Mouse (Mus musculus): ENCODE data around the gene Pidd1. TPM values are rescaled to one million over a fixed set of nuclear protein-coding genes. Genes with fewer than 3 reads are reported as not detected.

Gene Pidd1
- polyA plus RNA-seq, 1 experiment: 5.6 TPM

DNA sequence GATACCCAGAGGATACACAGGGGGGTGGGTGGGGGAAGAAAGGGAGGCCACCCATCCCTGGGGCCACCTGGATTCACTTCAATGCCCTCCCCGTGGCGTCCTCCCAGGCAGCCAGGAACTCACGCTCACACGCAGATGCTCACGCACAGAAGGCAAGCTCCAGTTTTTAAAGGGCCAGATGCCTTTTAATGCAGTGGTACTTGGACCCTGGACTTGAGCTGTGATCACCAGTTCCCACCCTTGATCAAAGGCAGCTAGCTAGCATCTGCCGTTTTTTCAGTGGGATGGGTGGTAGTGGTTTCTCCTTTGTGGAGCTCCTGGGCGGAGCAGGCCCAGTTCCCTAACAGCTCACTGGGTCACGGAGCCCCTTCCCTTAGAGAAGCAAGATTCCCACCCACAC is 9.4 kb downstream of the Pidd1 start:
- Histone ChIP-seq H3K27ac (ENCODE audit: control insufficient read depth, insufficient read depth, low read depth, low read length) (no peak overlapping the region), H3K36me3 (ENCODE audit: control insufficient read depth, insufficient read depth, low read length) (no peaks in the 10 kb centered on the region), H3K4me1 (ENCODE audit: control insufficient read depth, insufficient read depth, low read length) (peaks cover 3% of the 10 kb centered on the region; the same call in 1 of the 2 replicates), H3K4me3 (ENCODE audit: control insufficient read depth, low read depth, low read length) (0 out of 2 replicates have a peak overlapping the region, but pooled peaks have one; percentile 47), H3K27me3 (ENCODE audit: control insufficient read depth, insufficient read depth, low read length) (no peaks in the 10 kb centered on the region)
- TF ChIP-seq CTCF (IDR thresholded peaks at IDR 0.05; ENCODE audit: control insufficient read depth, insufficient read depth, insufficient replicate concordance, low read depth, low read length) (no peak), POLR2A (IDR thresholded peaks at IDR 0.05; ENCODE audit: control insufficient read depth, low read depth, low read length) (no peak)

DNA sequence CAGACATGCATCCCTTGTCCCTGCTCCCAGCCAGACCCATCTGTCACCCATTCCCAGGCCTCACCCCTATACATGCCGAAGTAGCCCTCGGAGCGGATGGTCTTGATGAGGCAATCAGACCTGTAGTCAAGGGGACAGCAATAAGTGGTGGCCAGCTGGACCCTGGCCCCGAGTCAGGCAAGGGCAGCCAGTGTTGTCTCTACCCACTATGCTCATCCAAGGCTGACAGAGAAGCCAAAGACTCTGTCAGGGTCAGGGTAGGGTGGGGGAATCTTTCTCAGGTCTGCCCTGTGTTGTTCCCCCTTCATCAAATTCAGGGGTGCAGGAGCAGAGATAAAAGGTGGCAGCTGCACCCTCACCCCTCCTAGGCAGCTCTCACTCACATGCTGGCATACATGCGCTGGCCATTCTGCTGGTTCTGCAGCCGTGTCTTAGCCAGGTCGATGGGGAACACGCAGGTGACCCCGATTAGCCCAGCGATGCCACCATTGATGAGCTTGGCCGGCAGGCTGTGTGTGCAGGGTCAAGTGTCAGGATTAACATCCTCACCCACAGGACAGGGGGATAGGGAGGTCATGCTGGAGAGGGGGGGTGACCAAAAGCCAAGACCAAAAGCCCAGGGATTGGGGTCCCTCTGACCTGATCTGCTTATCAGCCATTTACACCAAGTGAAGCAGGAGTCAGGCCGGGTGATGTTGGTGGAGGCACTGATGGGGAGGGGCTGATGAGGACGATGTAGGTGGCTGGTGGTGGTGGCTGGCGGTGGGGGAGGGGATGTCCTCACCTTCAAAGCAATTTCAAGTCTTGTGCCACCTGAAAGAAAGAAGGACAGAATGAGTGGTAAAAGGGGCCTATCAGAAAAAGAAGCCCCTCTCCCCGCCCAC is 10.1 kb downstream of the Pidd1 start:
- Histone ChIP-seq H3K4me1 (ENCODE audit: control insufficient read depth, insufficient read depth, low read length) (peaks cover 8% of the 10 kb centered on the region), H3K36me3 (ENCODE audit: control insufficient read depth, insufficient read depth, low read length) (no peaks in the 10 kb centered on the region), H3K27me3 (ENCODE audit: control insufficient read depth, insufficient read depth, low read length) (no peaks in the 10 kb centered on the region), H3K27ac (ENCODE audit: control insufficient read depth, insufficient read depth, low read depth, low read length) (no peak overlapping the region), H3K4me3 (ENCODE audit: control insufficient read depth, low read depth, low read length) (no peak overlapping the region)
- TF ChIP-seq CTCF (IDR thresholded peaks at IDR 0.05; ENCODE audit: control insufficient read depth, insufficient read depth, insufficient replicate concordance, low read depth, low read length) (no peak), POLR2A (IDR thresholded peaks at IDR 0.05; ENCODE audit: control insufficient read depth, low read depth, low read length) (0 out of 2 replicates have a peak, but pooled peaks have one; percentile 15)

DNA sequence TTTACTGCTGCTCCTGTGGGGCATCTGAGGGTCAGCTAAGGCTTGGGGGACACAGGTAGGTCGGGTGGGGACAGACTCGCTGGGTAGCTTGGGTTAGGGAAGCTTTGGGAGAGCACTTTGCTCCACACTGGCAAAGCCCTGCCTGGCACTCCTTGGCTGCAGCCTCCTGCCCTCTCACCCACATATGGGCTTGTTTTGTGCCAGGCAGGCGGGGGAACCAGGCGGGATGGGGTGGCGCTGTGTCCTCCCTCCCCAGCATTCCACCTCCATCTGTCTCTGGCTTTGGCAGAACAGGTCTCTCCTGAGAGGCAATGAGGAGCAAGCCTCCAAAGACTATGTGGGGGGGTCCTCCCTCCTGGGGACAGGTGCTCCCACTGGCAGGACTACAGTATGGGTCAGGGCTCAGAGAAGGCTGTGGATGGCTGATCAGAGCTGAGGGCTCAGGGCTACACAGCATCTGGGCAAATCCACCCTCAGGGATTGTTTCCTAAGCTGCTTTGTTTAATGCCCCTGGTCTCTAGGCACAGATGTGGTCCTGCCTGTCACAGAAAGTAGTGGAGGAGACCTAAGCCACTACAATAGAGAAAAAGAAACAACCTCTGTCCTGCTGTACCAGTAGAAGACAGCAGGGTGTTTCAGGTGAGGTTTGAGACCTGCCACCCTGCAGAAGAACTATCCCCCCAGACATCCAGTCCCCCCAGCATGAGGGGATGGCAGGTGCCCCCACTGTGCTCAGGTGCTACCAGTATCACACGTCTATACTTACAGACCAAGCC is 10.9 kb downstream of the Pidd1 start:
- Histone ChIP-seq H3K27me3 (ENCODE audit: control insufficient read depth, insufficient read depth, low read length) (no peaks in the 10 kb centered on the region), H3K4me1 (ENCODE audit: control insufficient read depth, insufficient read depth, low read length) (peaks cover 8% of the 10 kb centered on the region), H3K4me3 (ENCODE audit: control insufficient read depth, low read depth, low read length) (no peak overlapping the region), H3K36me3 (ENCODE audit: control insufficient read depth, insufficient read depth, low read length) (no peaks in the 10 kb centered on the region), H3K27ac (ENCODE audit: control insufficient read depth, insufficient read depth, low read depth, low read length) (no peak overlapping the region)
- TF ChIP-seq POLR2A (IDR thresholded peaks at IDR 0.05; ENCODE audit: control insufficient read depth, low read depth, low read length) (no peak), CTCF (IDR thresholded peaks at IDR 0.05; ENCODE audit: control insufficient read depth, insufficient read depth, insufficient replicate concordance, low read depth, low read length) (no peak)

DNA sequence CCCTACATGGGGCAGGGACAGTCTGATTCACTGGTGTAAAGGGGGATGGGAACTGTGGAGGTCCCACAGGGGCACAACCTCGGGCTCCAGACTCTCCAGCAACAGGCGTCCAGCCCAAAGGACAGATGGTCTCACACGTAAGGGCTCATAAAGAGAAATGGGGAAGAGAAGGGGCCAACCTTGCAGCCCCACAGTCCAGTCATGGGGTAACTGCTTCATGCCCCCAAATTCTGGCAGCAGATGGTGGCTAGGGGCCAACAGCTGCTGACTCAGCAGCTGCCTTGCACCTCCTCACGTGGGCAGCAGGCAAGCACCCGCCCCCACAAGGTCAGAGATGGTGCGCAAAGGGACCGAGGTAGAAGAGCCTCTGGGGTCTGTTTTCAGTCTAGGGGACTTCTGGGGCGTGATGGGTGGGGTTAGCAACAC is 11.6 kb downstream of the Pidd1 start:
- peaks cover 6% of the 10 kb centered on the region for H3K4me1 ChIP-seq (ENCODE audit: control insufficient read depth, insufficient read depth, low read length)
- no peak for TF ChIP-seq CTCF (IDR thresholded peaks at IDR 0.05; ENCODE audit: control insufficient read depth, insufficient read depth, insufficient replicate concordance, low read depth, low read length)
- TF ChIP-seq POLR2A (IDR thresholded peaks at IDR 0.05; ENCODE audit: control insufficient read depth, low read depth, low read length): no peak
- H3K27me3 ChIP-seq (ENCODE audit: control insufficient read depth, insufficient read depth, low read length): no peaks in the 10 kb centered on the region
- no peak overlapping the region for H3K4me3 ChIP-seq (ENCODE audit: control insufficient read depth, low read depth, low read length)
- no peaks in the 10 kb centered on the region for H3K36me3 ChIP-seq (ENCODE audit: control insufficient read depth, insufficient read depth, low read length)
- no peak overlapping the region for H3K27ac ChIP-seq (ENCODE audit: control insufficient read depth, insufficient read depth, low read depth, low read length)

GRCm38 (mm10) chr7:141431434-141432185 is 12.2 kb downstream of the Pidd1 start:
- Histone ChIP-seq H3K27me3 (ENCODE audit: control insufficient read depth, insufficient read depth, low read length) (no peaks in the 10 kb centered on the region), H3K4me1 (ENCODE audit: control insufficient read depth, insufficient read depth, low read length) (peaks cover 6% of the 10 kb centered on the region), H3K4me3 (ENCODE audit: control insufficient read depth, low read depth, low read length) (no peak overlapping the region), H3K27ac (ENCODE audit: control insufficient read depth, insufficient read depth, low read depth, low read length) (no peak overlapping the region), H3K36me3 (ENCODE audit: control insufficient read depth, insufficient read depth, low read length) (no peaks in the 10 kb centered on the region)
- no peak for TF ChIP-seq POLR2A (IDR thresholded peaks at IDR 0.05; ENCODE audit: control insufficient read depth, low read depth, low read length)
- TF ChIP-seq CTCF (IDR thresholded peaks at IDR 0.05; ENCODE audit: control insufficient read depth, insufficient read depth, insufficient replicate concordance, low read depth, low read length): no peak

- Histone ChIP-seq H3K4me3 (ENCODE audit: control insufficient read depth, low read depth, low read length) (no peak overlapping the region), H3K27ac (ENCODE audit: control insufficient read depth, insufficient read depth, low read depth, low read length) (no peak overlapping the region)
- TF ChIP-seq POLR2A (IDR thresholded peaks at IDR 0.05; ENCODE audit: control insufficient read depth, low read depth, low read length): no peak
These were observed 13.1 kb downstream of the Pidd1 start for GRCm38 (mm10) chr7:141430585-141431240.

More at GRCm38 (mm10) chr7:141430585-141431240, 13.1 kb downstream of the Pidd1 start:
- Histone ChIP-seq H3K27me3 (ENCODE audit: control insufficient read depth, insufficient read depth, low read length) (no peaks in the 10 kb centered on the region), H3K4me1 (ENCODE audit: control insufficient read depth, insufficient read depth, low read length) (peaks cover 6% of the 10 kb centered on the region), H3K36me3 (ENCODE audit: control insufficient read depth, insufficient read depth, low read length) (no peaks in the 10 kb centered on the region)

Measured in testis, adult 2 months (tissue).